Mouse (Mus musculus): ENCODE data around the gene Ttll11. TPM values are rescaled to one million over a fixed set of nuclear protein-coding genes. Genes with fewer than 3 reads are reported as not detected.

Gene Ttll11
- polyA plus RNA-seq, 1 experiment from 2014 or later = 2.1 TPM

- Histone ChIP-seq H3K9me3 (peaks cover 9% of the 10 kb centered on the region; the same call in 1 of the 2 replicates), H3K27me3 (no peaks in the 10 kb centered on the region; the same call in 1 of the 2 replicates), H3K4me1 (peaks cover 44% of the 10 kb centered on the region), H3K4me3 (no peak overlapping the region), H3K27ac (no peak overlapping the region), H3K36me3 (no peaks in the 10 kb centered on the region), H3K9ac (no peak overlapping the region), H3K4me2 (no peak overlapping the region)
- WGBS = 49% methylated on average over 11 of the region's 11 CpGs
- no peak for ATAC-seq (ENCODE audit: insufficient number of reproducible peaks, insufficient read depth, low FRiP score, low TSS enrichment, low read depth)
Observed at GRCm38 (mm10) chr2:35832742-35833425, 146.8 kb downstream of the Ttll11 start.

GRCm38 (mm10) chr2:35831904-35832581 lies 147.7 kb downstream of the Ttll11 start:
- H3K9me3 ChIP-seq = 0 out of 2 replicates have a peak, but pooled peaks cover 5% of the 10 kb centered on the region
- no peak overlapping the region; the same call in 1 of the 2 replicates for H3K27ac ChIP-seq
- no peaks in the 10 kb centered on the region for H3K36me3 ChIP-seq
- H3K27me3 ChIP-seq = no peaks in the 10 kb centered on the region; the same call in 1 of the 2 replicates
- H3K4me2 ChIP-seq = no peak overlapping the region
- H3K9ac ChIP-seq = no peak overlapping the region
- no peak for ATAC-seq (ENCODE audit: insufficient number of reproducible peaks, insufficient read depth, low FRiP score, low TSS enrichment, low read depth)
- WGBS = 71% methylated on average over 10 of the region's 10 CpGs
- H3K4me3 ChIP-seq = no peak overlapping the region
- peaks cover 50% of the 10 kb centered on the region for H3K4me1 ChIP-seq

- no peaks in the 10 kb centered on the region; the same call in 1 of the 2 replicates for H3K27me3 ChIP-seq
- ATAC-seq (ENCODE audit: insufficient number of reproducible peaks, insufficient read depth, low FRiP score, low TSS enrichment, low read depth) = no peak
- peaks cover 50% of the 10 kb centered on the region for H3K4me1 ChIP-seq
- no peaks in the 10 kb centered on the region for H3K36me3 ChIP-seq
- H3K27ac ChIP-seq = peak overlapping the region; percentile 33; the same call in 1 of the 2 replicates
- WGBS = 45% methylated on average over 6 of the region's 6 CpGs
- H3K4me2 ChIP-seq = no peak overlapping the region
- H3K9me3 ChIP-seq = no peaks in the 10 kb centered on the region
- no peak overlapping the region for H3K4me3 ChIP-seq
- H3K9ac ChIP-seq = no peak overlapping the region
Observed at GRCm38 (mm10) chr2:35830966-35831903, 148.5 kb downstream of the Ttll11 start.

GRCm38 (mm10) chr2:35829136-35829535 lies 150.6 kb downstream of the Ttll11 start:
- Histone ChIP-seq H3K4me3 (no peak overlapping the region), H3K9me3 (no peaks in the 10 kb centered on the region), H3K36me3 (no peaks in the 10 kb centered on the region), H3K27ac (no peak overlapping the region), H3K4me2 (no peak overlapping the region), H3K9ac (no peak overlapping the region), H3K4me1 (peaks cover 60% of the 10 kb centered on the region), H3K27me3 (no peaks in the 10 kb centered on the region; the same call in 1 of the 2 replicates)
- 91% methylated on average over 4 of the region's 4 CpGs for WGBS
- no peak for ATAC-seq (ENCODE audit: insufficient number of reproducible peaks, insufficient read depth, low FRiP score, low TSS enrichment, low read depth)

- H3K4me1 ChIP-seq = peaks cover 52% of the 10 kb centered on the region
- WGBS = 24% methylated on average over 4 of the region's 4 CpGs
- no peak for ATAC-seq (ENCODE audit: insufficient number of reproducible peaks, insufficient read depth, low FRiP score, low TSS enrichment, low read depth)
Observed at GRCm38 (mm10) chr2:35827886-35828285, 151.8 kb downstream of the Ttll11 start.

GRCm38 (mm10) chr2:35825157-35825556 lies 154.6 kb downstream of the Ttll11 start:
- peak overlapping the region; percentile 16; the same call in 1 of the 2 replicates for H3K27ac ChIP-seq
- H3K4me2 ChIP-seq = no peak overlapping the region
- no peak for ATAC-seq (ENCODE audit: insufficient number of reproducible peaks, insufficient read depth, low FRiP score, low TSS enrichment, low read depth)
- peaks cover 32% of the 10 kb centered on the region for H3K4me1 ChIP-seq
- WGBS = 49% methylated on average over 7 of the region's 7 CpGs
- H3K27me3 ChIP-seq = peaks cover 5% of the 10 kb centered on the region; the same call in 1 of the 2 replicates
- H3K9me3 ChIP-seq = no peaks in the 10 kb centered on the region
- H3K9ac ChIP-seq = no peak overlapping the region
- no peak overlapping the region for H3K4me3 ChIP-seq
- H3K36me3 ChIP-seq = no peaks in the 10 kb centered on the region

More at GRCm38 (mm10) chr2:35827886-35828285, 151.8 kb downstream of the Ttll11 start:
- H3K36me3 ChIP-seq = no peaks in the 10 kb centered on the region
- H3K27me3 ChIP-seq = no peaks in the 10 kb centered on the region; the same call in 1 of the 2 replicates
- H3K9me3 ChIP-seq = no peaks in the 10 kb centered on the region
- H3K27ac ChIP-seq = no peak overlapping the region
- no peak overlapping the region for H3K4me3 ChIP-seq
- no peak overlapping the region for H3K4me2 ChIP-seq
- no peak overlapping the region for H3K9ac ChIP-seq

GRCm38 (mm10) chr2:35823589-35823988 lies 156.1 kb downstream of the Ttll11 start:
- no peak for ATAC-seq (ENCODE audit: insufficient number of reproducible peaks, insufficient read depth, low FRiP score, low TSS enrichment, low read depth)
- Histone ChIP-seq H3K9me3 (no peaks in the 10 kb centered on the region), H3K4me2 (no peak overlapping the region), H3K36me3 (no peaks in the 10 kb centered on the region), H3K9ac (no peak overlapping the region), H3K27me3 (0 out of 2 replicates have a peak, but pooled peaks cover 5% of the 10 kb centered on the region), H3K4me1 (peaks cover 28% of the 10 kb centered on the region), H3K27ac (no peak overlapping the region), H3K4me3 (no peak overlapping the region)
- 77% methylated on average over 6 of the region's 6 CpGs for WGBS

GRCm38 (mm10) chr2:35818883-35819282 lies 160.8 kb downstream of the Ttll11 start:
- 0 out of 2 replicates have a peak, but pooled peaks cover 5% of the 10 kb centered on the region for H3K4me1 ChIP-seq
- 0 out of 2 replicates have a peak, but pooled peaks cover 10% of the 10 kb centered on the region for H3K27me3 ChIP-seq
- no peak overlapping the region for H3K27ac ChIP-seq
- H3K9ac ChIP-seq = no peak overlapping the region
- 52% methylated on average over 2 of the region's 2 CpGs for WGBS
- no peaks in the 10 kb centered on the region for H3K36me3 ChIP-seq
- no peak for ATAC-seq (ENCODE audit: insufficient number of reproducible peaks, insufficient read depth, low FRiP score, low TSS enrichment, low read depth)
- no peak overlapping the region for H3K4me2 ChIP-seq
- no peak overlapping the region for H3K4me3 ChIP-seq
- no peaks in the 10 kb centered on the region for H3K9me3 ChIP-seq

- H3K36me3 ChIP-seq = no peaks in the 10 kb centered on the region
- H3K27ac ChIP-seq = no peak overlapping the region
- 0 out of 2 replicates have a peak, but pooled peaks cover 5% of the 10 kb centered on the region for H3K4me1 ChIP-seq
- no peak overlapping the region for H3K9ac ChIP-seq
- no peak overlapping the region for H3K4me2 ChIP-seq
- 0 out of 2 replicates have a peak, but pooled peaks cover 10% of the 10 kb centered on the region for H3K27me3 ChIP-seq
- 83% methylated on average over 5 of the region's 5 CpGs for WGBS
- no peak for ATAC-seq (ENCODE audit: insufficient number of reproducible peaks, insufficient read depth, low FRiP score, low TSS enrichment, low read depth)
- H3K4me3 ChIP-seq = no peak overlapping the region
- H3K9me3 ChIP-seq = no peaks in the 10 kb centered on the region
Observed at GRCm38 (mm10) chr2:35816056-35816661, 163.6 kb downstream of the Ttll11 start.

GRCm38 (mm10) chr2:35812561-35812933 lies 167.2 kb downstream of the Ttll11 start:
- H3K4me1 ChIP-seq = no peaks in the 10 kb centered on the region
- no peak overlapping the region for H3K4me3 ChIP-seq
- no peaks in the 10 kb centered on the region for H3K36me3 ChIP-seq
- no peak overlapping the region for H3K4me2 ChIP-seq
- WGBS = 88% methylated on average over 2 of the region's 2 CpGs
- no peak overlapping the region for H3K27ac ChIP-seq
- no peak for ATAC-seq (ENCODE audit: insufficient number of reproducible peaks, insufficient read depth, low FRiP score, low TSS enrichment, low read depth)
- H3K9me3 ChIP-seq = no peaks in the 10 kb centered on the region
- H3K27me3 ChIP-seq = peaks cover 10% of the 10 kb centered on the region; the same call in 1 of the 2 replicates
- H3K9ac ChIP-seq = no peak overlapping the region

All from embryonic facial prominence, embryonic 13.5 days (tissue).